Mouse (Mus musculus) bone marrow, adult 2 months (tissue): ENCODE data around the gene Hectd2. TPM values are rescaled to one million over a fixed set of nuclear protein-coding genes. Genes with fewer than 3 reads are reported as not detected.

Source experiments
- H3K27ac ChIP-seq: fragments of 200-500 bp; 2 replicates; pipeline ENCODE4 v1.5.1; 2012; ENCODE audit warnings: low read depth, mild to moderate bottlenecking, control low read depth, inconsistent platforms, low read length; ENCODE audit not compliant: control insufficient read depth, poor library complexity, insufficient read depth
- H3K4me1 ChIP-seq: fragments of 200-500 bp; 2 replicates; pipeline ENCODE4 v1.6.1; 2011; ENCODE audit warnings: low read length; ENCODE audit not compliant: control insufficient read depth, insufficient read depth
- H3K4me3 ChIP-seq: fragments of 200-500 bp; replicated peaks from 2 replicates; pipeline ENCODE3; 2011; ENCODE audit warnings: mild to moderate bottlenecking, low read depth, low read length, control low read depth; ENCODE audit not compliant: control insufficient read depth
- CTCF ChIP-seq: fragments of 200-500 bp; IDR thresholded peaks from 2 replicates; pipeline ENCODE4 v1.5.1; 2011; ENCODE audit warnings: low read length, control low read depth; ENCODE audit not compliant: control insufficient read depth, insufficient read depth
- POLR2A ChIP-seq: fragments of 200-500 bp; IDR thresholded peaks from 2 replicates; pipeline ENCODE4 v1.6.1; 2011; ENCODE audit warnings: low read depth, mild to moderate bottlenecking, control low read depth, low read length, borderline replicate concordance; ENCODE audit not compliant: control insufficient read depth
- WGBS: fragments of 180-500 bp; shearing (Covaris S2); methylation state at CpG from one replicate; pipeline ENCODE4 v1.1.7; 2018; 5-methylcytosine and 5-hydroxymethylcytosine counted together
- polyA plus RNA-seq: library from polyadenylated mRNA; stranded (reverse); fragments of >200 nt; gene quantifications from 2 replicates; pipeline ENCODE4 v1.2.4, GENCODE M21; 2011; ENCODE audit warnings: low replicate concordance; ENCODE audit not compliant: missing spikeins, insufficient read depth, insufficient read length

Gene Hectd2
- polyA plus RNA-seq, 1 experiment: 0.87 TPM

GRCm38 (mm10) chr19:36580874-36581273 is 26.4 kb downstream of the Hectd2 start:
- WGBS: 83% methylated on average over 3 of the region's 3 CpGs
- TF ChIP-seq POLR2A: no peak
- TF ChIP-seq CTCF: no peak
- Histone ChIP-seq H3K27ac (no peak overlapping the region), H3K4me1 (no peaks in the 10 kb centered on the region), H3K4me3 (no peak overlapping the region)

- 86% methylated on average over 1 of the region's 1 CpGs for WGBS
- no peak for TF ChIP-seq POLR2A
- no peak for TF ChIP-seq CTCF
- Histone ChIP-seq H3K4me1 (no peaks in the 10 kb centered on the region), H3K27ac (no peak overlapping the region), H3K4me3 (no peak overlapping the region)
These were observed 27.7 kb downstream of the Hectd2 start for GRCm38 (mm10) chr19:36582116-36582515.

- WGBS: 88% methylated on average over 1 of the region's 1 CpGs
- Histone ChIP-seq H3K4me1 (no peaks in the 10 kb centered on the region), H3K27ac (no peak overlapping the region), H3K4me3 (no peak overlapping the region)
- TF ChIP-seq CTCF (no peak), POLR2A (no peak)
These were observed 31.1 kb downstream of the Hectd2 start for GRCm38 (mm10) chr19:36585505-36585904.

GRCm38 (mm10) chr19:36594409-36594808 is 40.0 kb downstream of the Hectd2 start:
- WGBS: 85% methylated on average over 1 of the region's 1 CpGs
- no peak overlapping the region for H3K4me3 ChIP-seq
- TF ChIP-seq POLR2A: no peak
- H3K4me1 ChIP-seq: no peaks in the 10 kb centered on the region
- no peak overlapping the region for H3K27ac ChIP-seq

- Histone ChIP-seq H3K4me3 (no peak overlapping the region), H3K27ac (no peak overlapping the region), H3K4me1 (no peaks in the 10 kb centered on the region)
- WGBS: 97% methylated on average over 8 of the region's 8 CpGs
- no peak for TF ChIP-seq CTCF
- TF ChIP-seq POLR2A: no peak
These were observed 47.4 kb downstream of the Hectd2 start for GRCm38 (mm10) chr19:36601869-36602268.

- 86% methylated on average over 11 of the region's 11 CpGs for WGBS
- no peak for TF ChIP-seq POLR2A
- TF ChIP-seq CTCF: no peak
- no peak overlapping the region for H3K4me3 ChIP-seq
- no peak overlapping the region for H3K27ac ChIP-seq
- H3K4me1 ChIP-seq: no peaks in the 10 kb centered on the region
These were observed 48.3 kb downstream of the Hectd2 start for GRCm38 (mm10) chr19:36602535-36603312.

GRCm38 (mm10) chr19:36606270-36606669 is 51.8 kb downstream of the Hectd2 start:
- WGBS: 83% methylated on average over 1 of the region's 1 CpGs
- Histone ChIP-seq H3K4me1 (no peaks in the 10 kb centered on the region), H3K4me3 (no peak overlapping the region), H3K27ac (no peak overlapping the region)
- TF ChIP-seq CTCF (no peak), POLR2A (no peak)

GRCm38 (mm10) chr19:36609229-36609628 is 54.8 kb downstream of the Hectd2 start:
- no peak for TF ChIP-seq POLR2A
- TF ChIP-seq CTCF: no peak
- WGBS: 34% methylated on average over 3 of the region's 3 CpGs
- H3K4me3 ChIP-seq: no peak overlapping the region
- H3K4me1 ChIP-seq: no peaks in the 10 kb centered on the region
- H3K27ac ChIP-seq: no peak overlapping the region

- no peaks in the 10 kb centered on the region for H3K4me1 ChIP-seq
- TF ChIP-seq POLR2A (no peak), CTCF (no peak)
- H3K27ac ChIP-seq: no peak overlapping the region
- 46% methylated on average over 2 of the region's 2 CpGs for WGBS
- no peak overlapping the region for H3K4me3 ChIP-seq
These were observed 55.9 kb downstream of the Hectd2 start for GRCm38 (mm10) chr19:36610309-36610708.
